Mouse (Mus musculus): ENCODE measurements around the gene Prdx2. TPM values are rescaled to one million over a fixed set of nuclear protein-coding genes. Genes with fewer than 3 reads are reported as not detected.
A peak's percentile ranks its signal among the peaks of the same experiment; 100 is the strongest.

The Prdx2 gene
- polyA plus RNA-seq, 1 experiment: 1,113 TPM

GRCm38 (mm10) chr8:84934860-84935259, 34.5 kb upstream of the Prdx2 start:
- H3K27ac ChIP-seq (ENCODE audit: control insufficient read depth, insufficient read depth, low read depth, low read length, poor library complexity): no peak overlapping the region
- WGBS: 2% methylated on average over 15 of the region's 15 CpGs
- TF ChIP-seq CTCF (IDR thresholded peaks at IDR 0.05; ENCODE audit: control insufficient read depth, insufficient read depth, low read length): no peak
- no peak for TF ChIP-seq POLR2A (IDR thresholded peaks at IDR 0.05; ENCODE audit: borderline replicate concordance, control insufficient read depth, low read depth, low read length)
- no peak overlapping the region for H3K4me3 ChIP-seq (replicated peaks; ENCODE audit: control insufficient read depth, low read depth, low read length)
- H3K4me1 ChIP-seq (ENCODE audit: control insufficient read depth, insufficient read depth, low read length): no peaks in the 10 kb centered on the region; the same call in 1 of the 2 replicates

- 4% methylated on average over 14 of the region's 14 CpGs for WGBS
- TF ChIP-seq CTCF (IDR thresholded peaks at IDR 0.05; ENCODE audit: control insufficient read depth, insufficient read depth, low read length): no peak
- no peak for TF ChIP-seq POLR2A (IDR thresholded peaks at IDR 0.05; ENCODE audit: borderline replicate concordance, control insufficient read depth, low read depth, low read length)
- no peaks in the 10 kb centered on the region; the same call in 1 of the 2 replicates for H3K4me1 ChIP-seq (ENCODE audit: control insufficient read depth, insufficient read depth, low read length)
- H3K27ac ChIP-seq (ENCODE audit: control insufficient read depth, insufficient read depth, low read depth, low read length, poor library complexity): no peak overlapping the region
- no peak overlapping the region for H3K4me3 ChIP-seq (replicated peaks; ENCODE audit: control insufficient read depth, low read depth, low read length)
Observed at GRCm38 (mm10) chr8:84935489-84935888, 33.9 kb upstream of the Prdx2 start.

GRCm38 (mm10) chr8:84936041-84936961, 33.1 kb upstream of the Prdx2 start:
- 26% methylated on average over 23 of the region's 23 CpGs for WGBS
- H3K27ac ChIP-seq (ENCODE audit: control insufficient read depth, insufficient read depth, low read depth, low read length, poor library complexity): no peak overlapping the region
- TF ChIP-seq POLR2A (IDR thresholded peaks at IDR 0.05; ENCODE audit: borderline replicate concordance, control insufficient read depth, low read depth, low read length) (no peak), CTCF (IDR thresholded peaks at IDR 0.05; ENCODE audit: control insufficient read depth, insufficient read depth, low read length) (no peak)
- no peak overlapping the region for H3K4me3 ChIP-seq (replicated peaks; ENCODE audit: control insufficient read depth, low read depth, low read length)
- H3K4me1 ChIP-seq (ENCODE audit: control insufficient read depth, insufficient read depth, low read length): no peaks in the 10 kb centered on the region; the same call in 1 of the 2 replicates

- WGBS: 1% methylated on average over 50 of the region's 50 CpGs
- TF ChIP-seq CTCF (IDR thresholded peaks at IDR 0.05; ENCODE audit: control insufficient read depth, insufficient read depth, low read length): peak; percentile 50; the same call in 1 of the 2 replicates
- TF ChIP-seq POLR2A (IDR thresholded peaks at IDR 0.05; ENCODE audit: borderline replicate concordance, control insufficient read depth, low read depth, low read length): no peak
- H3K27ac ChIP-seq (ENCODE audit: control insufficient read depth, insufficient read depth, low read depth, low read length, poor library complexity): no peak within 1 kb of the TSS
- H3K4me3 ChIP-seq (replicated peaks; ENCODE audit: control insufficient read depth, low read depth, low read length): no peak within 1 kb of the TSS
- no peaks in the 10 kb centered on the region; the same call in 1 of the 2 replicates for H3K4me1 ChIP-seq (ENCODE audit: control insufficient read depth, insufficient read depth, low read length)
Observed at GRCm38 (mm10) chr8:84936962-84937546, 32.3 kb upstream of the Prdx2 start, which contains the start of gene Mast1. TSS of gene Mast1 (minus strand) at chr8:84937359.

- Histone ChIP-seq H3K4me1 (ENCODE audit: control insufficient read depth, insufficient read depth, low read length) (no peaks in the 10 kb centered on the region; the same call in 1 of the 2 replicates), H3K27ac (ENCODE audit: control insufficient read depth, insufficient read depth, low read depth, low read length, poor library complexity) (no peak overlapping the region), H3K4me3 (replicated peaks; ENCODE audit: control insufficient read depth, low read depth, low read length) (no peak overlapping the region)
- TF ChIP-seq CTCF (IDR thresholded peaks at IDR 0.05; ENCODE audit: control insufficient read depth, insufficient read depth, low read length) (no peak), POLR2A (IDR thresholded peaks at IDR 0.05; ENCODE audit: borderline replicate concordance, control insufficient read depth, low read depth, low read length) (no peak)
- 55% methylated on average over 13 of the region's 13 CpGs for WGBS
Observed at GRCm38 (mm10) chr8:84937620-84938485, 31.5 kb upstream of the Prdx2 start.

- TF ChIP-seq POLR2A (IDR thresholded peaks at IDR 0.05; ENCODE audit: borderline replicate concordance, control insufficient read depth, low read depth, low read length) (no peak), CTCF (IDR thresholded peaks at IDR 0.05; ENCODE audit: control insufficient read depth, insufficient read depth, low read length) (no peak)
- Histone ChIP-seq H3K4me3 (replicated peaks; ENCODE audit: control insufficient read depth, low read depth, low read length) (no peak overlapping the region), H3K27ac (ENCODE audit: control insufficient read depth, insufficient read depth, low read depth, low read length, poor library complexity) (no peak overlapping the region), H3K4me1 (ENCODE audit: control insufficient read depth, insufficient read depth, low read length) (no peaks in the 10 kb centered on the region)
- 28% methylated on average over 4 of the region's 4 CpGs for WGBS
Observed at GRCm38 (mm10) chr8:84943699-84944098, 25.7 kb upstream of the Prdx2 start.

GRCm38 (mm10) chr8:84944478-84945160, 24.8 kb upstream of the Prdx2 start:
- TF ChIP-seq POLR2A (IDR thresholded peaks at IDR 0.05; ENCODE audit: borderline replicate concordance, control insufficient read depth, low read depth, low read length) (no peak), CTCF (IDR thresholded peaks at IDR 0.05; ENCODE audit: control insufficient read depth, insufficient read depth, low read length) (no peak)
- H3K4me1 ChIP-seq (ENCODE audit: control insufficient read depth, insufficient read depth, low read length): no peaks in the 10 kb centered on the region
- 5% methylated on average over 26 of the region's 26 CpGs for WGBS
- no peak overlapping the region for H3K4me3 ChIP-seq (replicated peaks; ENCODE audit: control insufficient read depth, low read depth, low read length)
- H3K27ac ChIP-seq (ENCODE audit: control insufficient read depth, insufficient read depth, low read depth, low read length, poor library complexity): no peak overlapping the region

All from bone marrow, adult 2 months (tissue).